Mouse (Mus musculus): ENCODE data around the gene Sh3pxd2a.

Gene Sh3pxd2a

DNA sequence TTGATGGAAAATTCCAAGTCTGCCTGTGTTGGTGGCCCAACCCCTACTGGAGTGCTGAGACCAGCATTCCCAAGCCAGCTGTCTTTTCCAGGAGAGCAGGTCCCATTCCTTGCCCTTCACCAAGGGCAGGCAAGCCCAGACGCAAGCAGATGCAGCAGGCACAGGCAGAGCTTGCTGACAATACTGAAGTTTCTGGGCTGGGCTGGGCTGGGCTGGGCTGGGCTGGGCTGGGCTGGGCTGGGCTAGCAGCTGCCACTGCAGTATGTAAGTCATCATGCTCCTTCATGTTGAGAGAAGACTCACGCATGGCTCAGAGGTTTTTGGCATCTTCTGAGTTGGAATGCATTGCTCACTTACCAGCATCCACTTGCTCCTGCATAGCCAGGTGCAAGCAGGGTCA is 27.7 kb upstream of the Sh3pxd2a start:
- DNase-seq (ENCODE audit: low spot score), result no peak

DNA sequence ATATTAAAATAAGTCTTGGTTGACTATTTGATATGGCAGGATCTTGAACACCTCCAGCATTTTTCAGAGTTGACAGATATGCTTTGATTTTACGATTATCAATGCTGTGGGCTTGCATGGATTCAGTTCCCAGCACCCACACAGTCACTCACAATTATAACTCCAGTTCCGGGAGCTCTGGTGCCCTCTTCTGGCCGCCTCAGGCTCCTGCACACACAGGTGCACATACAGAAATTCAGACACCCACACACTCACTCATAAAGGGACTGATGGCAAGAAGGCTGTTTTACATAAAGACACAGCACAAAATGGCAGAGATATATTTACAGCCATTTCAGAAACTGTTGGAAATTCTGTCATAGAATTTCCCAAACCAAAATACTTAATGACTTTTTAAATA is 25.0 kb upstream of the Sh3pxd2a start:
- no peak for DNase-seq (ENCODE audit: low spot score)

DNA sequence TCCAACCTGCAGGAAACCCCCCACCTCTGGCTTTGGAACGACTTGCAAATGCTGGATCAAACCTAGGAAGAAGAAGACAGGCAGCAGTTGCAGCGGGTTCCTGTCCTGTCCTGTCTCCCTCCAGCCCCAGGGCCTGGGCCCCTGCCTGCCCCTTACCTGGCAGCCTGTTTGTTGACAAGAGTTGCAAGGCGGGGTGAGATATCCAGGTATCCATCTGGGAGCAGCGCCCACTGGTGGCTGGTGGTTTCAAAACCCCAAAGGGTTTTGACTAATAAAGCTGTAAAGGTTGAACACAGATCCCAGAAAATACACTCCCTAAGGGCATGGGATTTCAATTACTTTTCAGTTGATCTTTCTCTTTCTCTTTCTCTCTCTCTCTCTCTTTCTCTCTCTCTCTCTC is 24.0 kb upstream of the Sh3pxd2a start:
- no peak for DNase-seq (ENCODE audit: low spot score)

DNA sequence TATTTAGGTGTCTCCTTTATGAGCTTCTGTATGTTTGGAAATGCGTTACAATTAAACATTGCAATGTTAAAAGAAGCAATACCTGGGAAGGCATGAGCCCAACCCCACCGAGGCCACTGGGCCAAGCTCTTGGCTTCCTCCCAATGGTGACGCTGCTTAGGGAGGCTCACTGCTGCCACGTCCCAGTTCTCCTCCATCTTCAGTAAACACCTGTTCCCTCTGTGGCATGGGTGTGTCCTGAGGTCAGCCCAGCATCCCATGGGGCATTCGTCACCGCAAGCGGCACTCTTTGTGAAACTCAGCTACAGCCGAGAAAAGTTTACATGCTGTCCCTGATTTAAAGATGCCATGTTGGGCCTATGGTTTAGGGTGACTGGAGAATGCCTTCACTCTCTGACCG is 23.4 kb upstream of the Sh3pxd2a start:
- DNase-seq (ENCODE audit: low spot score), result no peak

DNA sequence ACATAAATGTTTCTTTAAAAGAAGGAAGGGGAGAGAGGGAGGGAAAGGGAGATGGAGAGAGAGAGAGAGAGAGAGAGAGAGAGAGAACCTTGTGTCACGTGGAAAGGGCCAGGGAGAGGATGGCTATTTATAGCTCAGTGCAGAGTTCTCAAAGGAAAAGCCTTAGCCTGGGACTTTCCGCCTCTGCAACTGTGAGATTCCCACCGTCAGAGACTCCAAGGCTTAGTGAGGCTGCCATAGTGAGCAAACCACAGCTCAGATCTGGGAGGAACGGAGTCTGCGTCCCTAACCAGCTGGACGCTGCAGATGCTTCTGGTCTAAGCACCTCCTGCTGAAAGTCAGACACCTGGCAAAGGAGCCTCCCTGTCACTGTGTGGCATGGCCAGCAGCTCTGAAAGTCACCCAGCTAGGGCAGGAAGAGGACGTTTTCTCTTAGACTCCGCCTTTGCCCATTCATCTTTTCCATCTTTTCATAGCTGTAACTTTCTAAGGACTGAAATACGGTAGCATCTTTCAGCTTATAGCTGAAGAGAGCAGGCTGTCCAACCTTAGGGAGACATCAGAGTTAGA is 21.9 kb upstream of the Sh3pxd2a start:
- DNase-seq (ENCODE audit: low spot score), result no peak

- DNase-seq (ENCODE audit: low spot score), result no peak
These were observed 19.9 kb upstream of the Sh3pxd2a start for GRCm38 (mm10) chr19:47484110-47484509.

DNA sequence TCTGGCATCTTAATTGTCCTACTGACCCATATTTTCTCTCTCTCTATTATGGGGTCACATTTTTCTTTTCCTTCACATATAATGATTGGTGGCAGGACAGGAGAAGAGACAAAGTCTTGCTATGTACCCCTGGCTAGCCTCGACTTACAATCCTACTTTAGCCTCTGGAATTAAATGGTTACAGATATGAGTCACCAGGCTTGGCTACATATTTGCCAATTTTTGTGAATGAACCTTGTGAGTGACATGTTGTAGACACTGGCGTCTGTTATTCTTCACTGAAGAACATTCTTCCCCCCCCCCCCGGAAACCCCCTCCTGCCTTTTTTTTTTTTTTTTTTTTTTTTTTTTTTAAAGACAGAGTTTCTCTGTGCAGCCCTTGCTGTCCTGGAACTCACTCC is 19.1 kb upstream of the Sh3pxd2a start:
- no peak for DNase-seq (ENCODE audit: low spot score)

DNA sequence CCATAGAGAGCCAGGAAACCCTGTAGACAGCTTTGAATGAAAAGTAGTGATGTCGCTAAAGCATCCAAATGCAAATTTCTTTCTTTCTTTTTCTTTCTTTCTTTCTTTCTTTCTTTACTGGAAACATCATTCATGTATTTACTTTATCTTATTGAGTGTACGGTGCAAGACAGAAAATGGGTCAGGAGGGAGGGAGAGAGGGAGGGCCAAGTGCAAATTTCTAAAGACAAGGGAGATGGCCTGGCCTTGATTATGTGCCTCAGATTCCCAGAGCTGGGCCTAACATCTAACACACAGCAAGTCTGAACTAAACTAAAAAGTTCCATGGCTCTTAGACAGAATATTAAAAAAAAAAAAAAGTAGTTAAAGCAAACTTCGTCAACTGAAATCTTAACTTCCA is 9.3 kb upstream of the Sh3pxd2a start:
- DNase-seq (ENCODE audit: low spot score), result no peak

DNA sequence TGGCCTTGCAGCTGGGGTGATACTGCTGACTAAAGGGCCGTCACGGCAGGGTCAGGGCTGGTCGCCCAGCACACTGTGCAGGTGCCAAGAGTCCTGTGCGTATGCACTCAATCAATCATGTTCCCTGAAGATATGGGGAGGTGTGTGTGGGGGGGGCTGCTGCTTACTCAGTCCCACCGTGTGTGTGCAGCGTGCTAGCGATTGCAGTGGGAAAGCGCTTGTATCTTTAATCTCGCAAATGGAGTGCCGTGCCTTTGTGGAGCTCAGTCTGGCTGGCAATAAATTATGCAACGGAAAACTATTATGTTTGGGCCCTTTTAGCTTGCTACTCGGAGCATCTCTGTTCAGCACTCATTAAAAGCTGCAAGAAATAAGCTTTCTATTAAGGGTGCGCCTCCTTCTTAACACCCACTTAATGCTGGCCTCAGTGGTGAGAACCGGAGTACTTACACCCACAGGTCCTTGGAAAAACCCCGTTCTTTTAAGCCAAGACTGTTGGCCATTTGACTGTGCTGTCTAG is 8.7 kb upstream of the Sh3pxd2a start:
- DNase-seq (ENCODE audit: low spot score), result no peak

DNA sequence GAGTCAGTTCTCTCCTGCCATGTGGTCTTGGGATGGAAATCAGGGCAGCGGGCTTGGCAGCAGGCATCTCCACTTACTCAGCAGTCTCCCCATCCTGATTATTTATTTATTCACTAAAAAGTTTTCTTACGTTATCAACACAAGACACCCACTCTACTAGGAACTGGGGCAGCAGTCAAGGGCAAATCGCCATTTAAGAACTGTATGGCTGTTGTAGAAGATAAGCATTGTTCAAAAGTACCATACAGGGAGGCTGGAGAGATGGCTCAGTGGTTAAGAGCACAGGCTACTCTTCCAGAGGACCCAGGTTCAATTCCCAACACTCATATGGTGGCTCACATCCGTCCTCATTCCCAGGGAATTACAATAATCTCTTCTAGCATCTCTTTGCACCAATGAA is 7.6 kb upstream of the Sh3pxd2a start:
- DNase-seq (ENCODE audit: low spot score), result no peak

DNA sequence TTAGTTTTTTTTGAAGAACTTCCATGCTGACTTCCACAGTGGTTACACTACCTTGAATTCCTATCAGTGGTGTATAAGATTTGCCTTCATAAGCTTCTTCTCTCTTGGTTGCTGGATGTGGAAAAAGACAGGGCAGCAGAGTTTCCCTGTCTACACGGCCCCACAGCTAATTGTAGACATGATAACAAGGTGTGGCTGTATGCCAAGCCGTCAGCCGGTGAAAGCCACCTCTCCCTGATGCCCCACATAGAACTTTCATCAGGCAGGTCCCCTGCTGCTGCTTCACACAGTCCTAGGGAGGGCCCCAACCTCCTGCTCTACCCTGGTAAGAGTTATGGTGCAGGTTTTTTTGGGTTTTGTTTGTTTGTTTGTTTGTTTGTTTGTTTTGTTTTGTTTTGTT is 4.5 kb upstream of the Sh3pxd2a start:
- DNase-seq (ENCODE audit: low spot score), result no peak

DNA sequence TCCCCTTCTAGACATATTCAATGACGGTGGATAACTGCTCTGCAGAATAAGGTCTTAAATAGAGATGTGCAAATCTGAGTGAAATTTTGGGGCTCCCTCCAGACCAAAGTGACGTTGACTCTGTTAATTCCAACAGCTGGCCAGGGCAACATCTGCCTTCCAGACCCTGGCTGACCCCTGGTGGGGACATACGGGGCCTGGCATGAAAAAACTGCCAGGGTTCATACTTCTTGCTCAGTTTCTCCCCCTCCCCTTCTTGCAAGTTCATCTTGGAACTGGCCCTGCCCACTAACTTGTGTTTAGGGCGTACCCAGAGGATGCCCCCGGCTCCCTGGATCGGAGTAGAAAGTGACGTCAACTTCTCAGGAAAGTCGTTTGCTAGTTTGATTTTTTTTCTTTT is 2.6 kb upstream of the Sh3pxd2a start:
- no peak for DNase-seq (ENCODE audit: low spot score)

GRCm38 (mm10) chr19:47465467-47465866 is 1.3 kb upstream of the Sh3pxd2a start:
- DNase-seq (ENCODE audit: low spot score), result no peak

DNA sequence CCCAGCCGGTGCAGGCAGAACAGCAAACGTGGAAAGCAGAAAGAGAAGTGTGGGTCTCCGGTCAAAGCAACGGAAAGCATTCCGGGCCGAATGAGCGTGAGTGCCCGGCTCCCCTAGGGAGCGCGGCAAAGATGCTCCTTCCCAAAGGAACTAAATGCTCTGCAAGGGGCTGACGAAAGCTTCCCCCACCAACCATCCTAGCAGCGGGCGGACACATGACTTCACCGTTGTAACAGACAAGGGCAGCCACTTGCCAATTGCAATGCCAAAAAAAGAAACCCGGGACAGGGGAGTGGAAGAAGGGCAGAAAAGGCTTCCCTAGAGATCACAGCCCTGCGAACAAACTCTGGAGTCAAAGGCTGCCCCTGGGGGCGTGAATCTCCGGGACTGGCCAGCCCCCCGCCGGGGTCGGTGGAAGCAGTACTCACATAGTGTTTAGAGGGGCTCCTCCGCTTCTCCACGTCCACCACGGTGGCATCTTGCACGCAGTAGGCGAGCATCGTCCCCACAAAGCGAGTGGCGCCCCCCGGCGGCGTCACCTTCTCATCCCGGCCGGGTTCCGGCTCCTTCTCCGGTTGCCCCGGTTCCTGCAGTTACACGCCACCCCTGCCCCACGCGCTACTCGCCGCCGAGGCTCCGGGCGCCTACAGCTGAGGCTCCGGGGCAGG is 431 bp downstream of the Sh3pxd2a start:
- DNase-seq (ENCODE audit: low spot score), result peak; percentile 89

DNA sequence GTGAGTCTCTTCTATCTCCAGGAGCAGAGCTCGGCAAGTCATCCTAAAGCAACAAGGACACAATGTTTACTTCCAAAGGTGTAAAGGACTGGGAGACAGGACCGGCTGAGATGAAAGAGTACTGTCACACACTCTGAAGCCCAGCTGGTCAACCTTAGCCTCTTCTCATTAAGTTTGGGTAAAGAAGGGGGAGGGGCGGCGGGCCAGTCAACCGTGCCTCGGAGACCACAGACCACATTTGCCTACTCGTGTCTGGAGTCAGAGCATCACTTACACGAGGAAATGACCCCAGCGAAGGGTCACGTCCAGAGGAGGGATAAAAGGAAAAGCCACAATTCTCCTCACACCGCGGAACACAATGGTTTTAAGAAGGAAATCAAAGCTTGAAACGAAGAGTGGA is 995 bp downstream of the Sh3pxd2a start:
- DNase-seq (ENCODE audit: low spot score), result no peak

DNA sequence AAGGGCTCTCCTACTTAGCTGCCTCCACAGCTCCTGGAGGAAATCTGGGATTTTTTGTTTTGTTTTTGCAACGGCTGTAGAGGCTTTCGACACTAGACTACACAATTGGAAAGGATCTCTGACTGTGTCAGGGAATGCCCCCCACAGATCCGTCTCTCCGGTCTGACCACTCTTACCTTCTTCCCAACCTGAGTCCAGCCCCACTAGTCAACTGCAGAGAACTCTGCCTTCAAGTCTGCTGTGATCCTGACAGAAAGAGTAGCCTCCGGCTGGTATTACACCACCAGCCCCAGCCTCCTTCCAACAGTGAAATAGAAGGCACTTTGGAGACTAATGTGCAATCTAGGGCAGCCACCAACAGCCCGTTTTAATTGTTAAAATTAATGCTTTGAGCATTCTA is 1.5 kb downstream of the Sh3pxd2a start:
- DNase-seq (ENCODE audit: low spot score), result no peak

GRCm38 (mm10) chr19:47461838-47462237 is 2.4 kb downstream of the Sh3pxd2a start:
- DNase-seq (ENCODE audit: low spot score), result no peak

DNA sequence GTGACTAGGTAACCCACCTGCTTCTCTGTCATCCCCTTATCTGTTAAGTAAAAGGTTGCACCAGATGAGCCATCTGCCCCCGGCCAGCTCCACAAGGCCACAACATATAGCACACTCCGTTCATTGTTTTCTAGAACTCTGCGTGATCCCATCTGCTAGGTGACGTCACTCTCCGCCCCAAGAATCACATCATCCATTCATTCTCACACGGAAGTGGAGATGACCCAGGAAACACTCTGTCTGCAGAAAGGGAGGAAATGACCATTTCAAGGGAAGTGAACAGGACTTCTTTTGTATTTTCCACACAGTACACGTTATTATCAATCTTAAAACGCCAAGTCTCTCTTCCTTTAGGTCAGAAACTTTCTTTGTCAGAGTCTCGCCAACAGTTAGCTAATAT is 2.8 kb downstream of the Sh3pxd2a start:
- DNase-seq (ENCODE audit: low spot score), result no peak

DNA sequence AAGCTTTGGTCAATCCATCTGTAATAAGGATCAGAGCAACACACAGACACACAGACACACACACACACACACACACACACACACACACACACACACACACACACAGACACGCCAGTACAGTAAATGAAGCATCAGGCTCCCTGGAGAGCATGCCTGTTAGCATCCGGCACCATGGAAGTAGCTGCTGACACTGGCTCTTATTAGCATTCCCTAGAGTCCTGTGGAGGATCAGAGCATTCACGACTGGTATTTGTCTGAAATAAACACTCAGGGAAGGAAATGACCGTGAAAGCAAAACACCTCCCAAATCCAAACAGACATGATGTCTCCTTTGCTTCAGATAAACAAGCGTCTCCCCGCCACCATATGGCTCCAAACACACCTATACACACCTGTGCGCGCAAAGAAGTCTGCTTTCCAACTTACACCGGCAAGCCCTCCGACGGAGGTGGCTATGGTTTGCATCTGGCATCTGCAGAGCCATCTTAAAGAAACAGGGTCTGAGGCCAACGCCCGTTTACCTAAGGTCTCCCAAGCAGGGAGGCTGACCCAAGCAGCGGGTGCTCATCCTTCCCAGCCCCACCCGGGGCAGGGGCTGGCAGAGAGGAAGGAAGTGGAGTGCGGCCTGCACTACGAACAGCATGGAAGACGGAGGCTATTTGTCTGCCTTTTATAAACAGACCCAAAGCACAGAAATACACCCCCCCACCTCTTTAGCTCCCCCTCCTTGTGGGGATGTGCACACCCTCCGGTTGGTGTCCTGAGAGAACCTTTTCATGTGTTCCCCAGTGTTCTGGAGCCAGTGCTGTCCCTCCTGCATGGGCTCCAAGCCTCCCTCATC is 3.9 kb downstream of the Sh3pxd2a start:
- DNase-seq (ENCODE audit: low spot score), result peak; percentile 77

DNA sequence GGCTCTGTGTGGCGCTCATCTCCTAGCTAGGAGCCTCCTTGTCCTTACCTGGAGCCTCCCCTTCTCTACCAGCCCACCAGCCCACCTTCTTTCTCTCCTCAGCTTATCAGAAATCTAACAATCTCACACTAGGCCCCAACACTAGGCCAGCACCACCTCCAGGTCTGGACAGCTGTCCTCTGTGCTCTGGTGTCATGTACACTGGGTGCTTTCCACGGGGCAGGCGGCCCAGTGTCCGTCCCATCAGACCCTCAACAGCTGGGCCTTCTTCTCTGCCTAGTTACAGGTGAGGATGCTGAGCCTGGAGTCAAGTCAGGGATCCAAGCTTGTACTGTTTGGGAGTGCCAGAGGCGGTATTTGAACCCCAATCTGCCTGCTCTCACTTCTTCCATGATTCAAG is 5.0 kb downstream of the Sh3pxd2a start:
- DNase-seq (ENCODE audit: low spot score), result no peak

- no peak for DNase-seq (ENCODE audit: low spot score)
These were observed 5.6 kb downstream of the Sh3pxd2a start for GRCm38 (mm10) chr19:47458504-47459161.

DNA sequence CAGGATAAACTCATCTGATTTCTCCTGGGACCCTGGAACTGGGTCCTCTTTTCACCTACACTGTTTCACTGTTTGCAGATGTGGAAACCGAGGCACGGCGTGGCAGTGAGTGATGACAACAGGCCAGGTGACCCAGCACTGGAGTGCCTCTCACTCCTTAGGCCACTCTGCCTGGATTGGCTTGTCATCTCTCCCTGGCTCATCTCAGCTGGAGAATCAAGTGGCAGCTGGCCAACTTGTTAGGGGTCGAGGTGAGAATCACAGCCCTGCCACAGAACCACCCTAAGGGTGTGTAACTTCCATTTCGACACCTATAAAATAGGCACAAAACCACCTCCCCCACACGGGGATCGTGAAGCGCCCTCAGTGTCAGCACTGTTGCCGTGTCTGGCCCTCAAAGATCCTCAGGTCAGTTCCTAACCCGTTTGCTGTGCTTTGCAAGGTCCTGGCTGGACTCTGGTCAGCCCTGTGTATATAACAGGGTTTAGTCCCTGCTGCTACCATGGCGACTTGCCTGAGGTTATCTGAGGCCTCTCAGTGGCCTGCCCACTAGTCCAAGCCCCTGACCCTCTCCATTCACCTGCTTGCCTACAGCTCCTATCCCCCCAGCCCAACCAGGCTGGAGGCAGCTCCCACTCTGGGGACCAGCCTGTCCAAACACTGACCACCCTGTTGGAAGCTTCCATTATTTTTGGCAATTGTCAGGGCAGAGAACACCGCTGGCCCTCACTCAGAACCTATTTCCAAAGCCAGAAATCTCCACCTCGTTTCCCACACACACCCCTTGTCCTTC is 6.3 kb downstream of the Sh3pxd2a start:
- peak; percentile 72 for DNase-seq (ENCODE audit: low spot score)
